Mouse (Mus musculus) heart, postnatal 10 days (tissue): Measurements from ENCODE around the gene A030005L19Rik. TPM values are rescaled to one million over a fixed set of nuclear protein-coding genes. Genes with fewer than 3 reads are reported as not detected.

ENCODE experiments used
- total RNA-seq, 2 experiments: library from RNA; stranded (reverse); gene quantifications; 2 replicates each; pipeline ENCODE4 v1.2.3; 2021

Gene A030005L19Rik
- total RNA-seq, 2 experiments from 2014 or later, result 0.34 TPM; not detected in 1

Other genes starting within 250 kb of the A030005L19Rik start
- gene Mff, start 188.4 kb upstream of the A030005L19Rik start, total RNA-seq, result 100 to 1,000 TPM; 203 to 210 TPM
- not detected for gene Tm4sf20, start 144.9 kb upstream of the A030005L19Rik start, total RNA-seq
- not detected for gene Gm47791, start 142.1 kb upstream of the A030005L19Rik start, total RNA-seq
- gene Agfg1, start 73.8 kb upstream of the A030005L19Rik start, total RNA-seq, result 10 to 100 TPM; 39.9 to 43.2 TPM
- not detected for gene A030014E15Rik, start 11.6 kb downstream of the A030005L19Rik start, total RNA-seq
- gene Gm6217, start 18.1 kb downstream of the A030005L19Rik start, total RNA-seq, result not detected
- not detected for gene A030003K21Rik, start 30.1 kb downstream of the A030005L19Rik start, total RNA-seq
- not detected for gene Gm7544, start 42.7 kb downstream of the A030005L19Rik start, total RNA-seq
- gene Gm47955, start 47.0 kb downstream of the A030005L19Rik start, total RNA-seq, result not detected
- gene Gm47959, start 87.2 kb downstream of the A030005L19Rik start, total RNA-seq, result not detected
- gene Slc19a3, start 125.1 kb downstream of the A030005L19Rik start, total RNA-seq, result under 1 TPM; 0.62 to 0.72 TPM
- not detected for gene Krtap28-10, start 129.2 kb downstream of the A030005L19Rik start, total RNA-seq
- not detected for gene Gm47969, start 131.6 kb downstream of the A030005L19Rik start, total RNA-seq
- gene A030005K14Rik, start 146.1 kb downstream of the A030005L19Rik start, total RNA-seq, result not detected
- not detected for gene Krtap28-13, start 147.6 kb downstream of the A030005L19Rik start, total RNA-seq
- not detected for gene Ccl20, start 203.4 kb downstream of the A030005L19Rik start, total RNA-seq
- under 1 TPM in 1 of 2 experiments, not detected in 1; 0.20 TPM for gene Daw1, start 246.4 kb downstream of the A030005L19Rik start, total RNA-seq